Mouse (Mus musculus) neural tube, embryonic 14.5 days (tissue): ENCODE results near the gene Irf8. TPM values are rescaled to one million over a fixed set of nuclear protein-coding genes. Genes with fewer than 3 reads are reported as not detected.

Experiments
- ATAC-seq: fragments of 200-750 bp; cut with Nextera tagmentation; 2 replicates; pipeline ENCODE4 v1.8.0; 2017; ENCODE audit warnings: low read depth, mild to moderate bottlenecking, moderate TSS enrichment, moderate library complexity
- H3K27ac ChIP-seq: fragments of 300-500 bp; sonication (generic); 2 replicates; pipeline ENCODE4 v1.5.1; 2014; ENCODE audit warnings: low read depth, mild to moderate bottlenecking, control low read depth, low read length, moderate library complexity, mixed read lengths
- H3K27me3 ChIP-seq: fragments of 300-500 bp; sonication (generic); 2 replicates; pipeline ENCODE4 v1.6.1; 2014; ENCODE audit warnings: low read length; ENCODE audit not compliant: control insufficient read depth, insufficient read depth
- H3K36me3 ChIP-seq: fragments of 300-500 bp; sonication (generic); 2 replicates; pipeline ENCODE4 v1.6.1; 2014; ENCODE audit warnings: low read length, mixed read lengths; ENCODE audit not compliant: control insufficient read depth, insufficient read depth
- H3K4me1 ChIP-seq: fragments of 300-500 bp; sonication (generic); 2 replicates; pipeline ENCODE4 v1.6.1; 2014; ENCODE audit warnings: low read length; ENCODE audit not compliant: control insufficient read depth, insufficient read depth
- H3K4me2 ChIP-seq: fragments of 300-500 bp; sonication (generic); 2 replicates; pipeline ENCODE4 v1.6.1; 2014; ENCODE audit warnings: mild to moderate bottlenecking, low read depth, low read length, control low read depth
- H3K4me3 ChIP-seq: fragments of 300-500 bp; sonication (generic); 2 replicates; pipeline ENCODE4 v1.5.1; 2014; ENCODE audit warnings: low read depth, low read length, control low read depth, mixed read lengths
- H3K9ac ChIP-seq: fragments of 300-500 bp; sonication (generic); replicated peaks from 2 replicates; pipeline ENCODE4 v1.6.1; 2014; ENCODE audit warnings: low read depth, mild to moderate bottlenecking, control low read depth, low read length, mixed read lengths
- H3K9me3 ChIP-seq: fragments of 300-500 bp; sonication (generic); 2 replicates; pipeline ENCODE4 v1.6.1; 2016; ENCODE audit warnings: low read length; ENCODE audit not compliant: control insufficient read depth
- WGBS: fragments of 180-500 bp; shearing (Covaris S2); extraction: QIAGEN DNeasy Blood & Tissue Kit; methylation state at CpG from one replicate; pipeline ENCODE4 v1.1.7; 2014; 5-methylcytosine and 5-hydroxymethylcytosine counted together
- polyA plus RNA-seq: library from polyadenylated mRNA; unstranded; fragments of >200 nt; fragmentation: Nextera tagmentation; extraction: Ambion mirVana; gene quantifications from 2 replicates; pipeline ENCODE4 v1.2.1, GENCODE M21; 2014

Irf8 gene
- polyA plus RNA-seq, 1 experiment from 2014 or later: 1.5 TPM

GRCm38 (mm10) chr8:120751226-120752081 is 15.3 kb downstream of the Irf8 start:
- Histone ChIP-seq H3K27ac (no peak overlapping the region), H3K4me3 (no peak overlapping the region), H3K9me3 (no peaks in the 10 kb centered on the region), H3K36me3 (no peaks in the 10 kb centered on the region), H3K4me1 (peaks cover 4% of the 10 kb centered on the region; the same call in 1 of the 2 replicates), H3K27me3 (no peaks in the 10 kb centered on the region; the same call in 1 of the 2 replicates), H3K9ac (no peak overlapping the region), H3K4me2 (no peak overlapping the region)
- WGBS: 71% methylated on average over 21 of the region's 21 CpGs
- no peak for ATAC-seq

DNA sequence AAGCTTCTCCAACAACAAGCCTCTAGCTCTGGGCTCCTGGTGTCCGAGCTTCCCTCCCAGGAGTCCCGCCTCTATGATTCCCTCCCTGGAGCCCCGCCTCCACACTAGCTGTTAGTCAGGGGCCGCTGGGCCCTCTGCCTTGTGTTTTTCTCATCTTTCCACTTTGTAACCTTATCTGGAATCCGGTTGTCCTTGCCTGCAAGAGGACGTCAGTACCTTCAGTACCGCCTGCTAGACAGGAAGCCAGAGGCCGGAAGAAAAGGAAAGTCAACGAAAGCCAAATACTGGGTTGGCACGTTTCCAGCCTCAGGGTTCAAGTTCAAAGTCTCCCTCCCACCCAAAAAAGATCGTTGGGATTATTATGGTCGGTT is 15.9 kb downstream of the Irf8 start:
- Histone ChIP-seq H3K27me3 (no peaks in the 10 kb centered on the region; the same call in 1 of the 2 replicates), H3K4me3 (no peak overlapping the region), H3K27ac (no peak overlapping the region), H3K9ac (no peak overlapping the region), H3K9me3 (no peaks in the 10 kb centered on the region), H3K4me2 (no peak overlapping the region), H3K36me3 (no peaks in the 10 kb centered on the region), H3K4me1 (peaks cover 4% of the 10 kb centered on the region; the same call in 1 of the 2 replicates)
- no peak for ATAC-seq
- WGBS: 21% methylated on average over 12 of the region's 12 CpGs

DNA sequence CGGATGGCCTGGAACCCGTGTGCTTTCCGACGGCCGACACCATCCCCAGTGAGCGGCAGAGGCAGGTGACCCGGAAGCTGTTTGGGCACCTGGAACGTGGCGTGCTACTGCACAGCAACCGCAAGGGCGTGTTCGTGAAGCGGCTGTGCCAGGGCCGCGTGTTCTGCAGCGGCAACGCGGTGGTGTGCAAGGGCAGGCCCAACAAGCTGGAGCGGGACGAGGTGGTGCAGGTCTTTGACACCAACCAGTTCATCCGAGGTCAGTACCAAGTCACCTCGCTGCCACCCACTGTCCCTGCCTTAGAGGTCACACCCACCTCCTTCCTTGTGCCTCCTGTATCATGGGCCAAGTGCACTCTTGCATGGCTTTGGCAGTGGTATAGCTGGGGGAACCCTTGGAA is 17.3 kb downstream of the Irf8 start:
- Histone ChIP-seq H3K4me1 (peaks cover 4% of the 10 kb centered on the region; the same call in 1 of the 2 replicates), H3K4me2 (no peak overlapping the region), H3K9me3 (no peaks in the 10 kb centered on the region), H3K9ac (no peak overlapping the region), H3K27ac (no peak overlapping the region), H3K36me3 (no peaks in the 10 kb centered on the region), H3K4me3 (no peak overlapping the region), H3K27me3 (no peaks in the 10 kb centered on the region; the same call in 1 of the 2 replicates)
- no peak for ATAC-seq
- 91% methylated on average over 22 of the region's 22 CpGs for WGBS

DNA sequence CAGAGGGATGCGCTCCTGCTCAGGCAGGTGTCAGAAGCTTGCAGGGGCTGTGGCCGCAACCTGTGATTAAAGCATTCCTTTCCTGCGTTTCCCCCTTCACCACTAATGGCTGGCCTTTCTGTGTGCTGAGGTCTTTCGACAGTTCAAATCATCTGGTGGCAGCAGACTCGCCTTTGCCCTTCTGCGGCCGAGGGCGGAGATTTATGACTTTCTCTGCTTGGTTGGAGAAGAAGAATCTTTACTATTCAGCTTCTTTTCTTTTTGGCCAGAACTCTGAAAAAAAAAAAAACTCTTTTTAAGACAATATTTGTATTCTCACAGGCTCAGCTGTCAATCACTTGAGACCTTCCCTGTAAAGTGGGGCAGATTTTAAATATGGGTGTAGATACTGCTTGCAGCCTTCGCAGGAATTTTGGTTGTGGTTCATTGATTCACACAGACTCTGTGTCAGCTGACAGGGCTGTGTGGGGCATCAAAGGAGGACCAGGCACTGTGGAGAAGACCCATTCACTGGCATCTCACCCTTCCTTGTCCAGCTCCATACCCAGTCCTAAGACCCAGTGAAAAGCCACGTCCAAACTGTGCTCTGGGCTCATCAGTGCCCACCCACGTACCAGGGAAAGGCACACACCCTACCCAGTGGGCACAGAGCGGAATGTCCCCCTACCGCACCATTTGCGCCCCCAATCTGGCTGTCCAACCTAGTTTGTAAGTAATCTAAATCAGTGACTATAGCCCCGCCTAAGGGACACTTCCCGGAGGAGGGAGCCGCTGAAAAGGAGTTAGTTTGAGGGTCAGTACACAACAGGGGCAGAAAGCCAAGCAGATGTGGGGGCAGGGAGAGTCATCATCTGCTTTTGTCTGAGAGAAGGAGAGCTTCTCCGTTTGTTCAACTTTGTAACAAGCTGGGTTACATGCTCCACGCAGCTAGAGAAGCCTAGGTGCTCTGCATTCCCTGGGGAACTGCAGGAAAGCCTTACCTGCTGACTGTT is 19.4 kb downstream of the Irf8 start:
- WGBS: 14% methylated on average over 19 of the region's 19 CpGs
- Histone ChIP-seq H3K9me3 (no peaks in the 10 kb centered on the region), H3K4me1 (peaks cover 4% of the 10 kb centered on the region; the same call in 1 of the 2 replicates), H3K9ac (no peak overlapping the region), H3K4me2 (no peak overlapping the region), H3K36me3 (no peaks in the 10 kb centered on the region), H3K27ac (no peak overlapping the region), H3K4me3 (no peak overlapping the region), H3K27me3 (no peaks in the 10 kb centered on the region; the same call in 1 of the 2 replicates)
- ATAC-seq: no peak

GRCm38 (mm10) chr8:120758005-120758404 is 21.8 kb downstream of the Irf8 start:
- H3K36me3 ChIP-seq: no peaks in the 10 kb centered on the region
- 59% methylated on average over 4 of the region's 4 CpGs for WGBS
- H3K4me2 ChIP-seq: no peak overlapping the region
- no peaks in the 10 kb centered on the region; the same call in 1 of the 2 replicates for H3K27me3 ChIP-seq
- no peaks in the 10 kb centered on the region for H3K9me3 ChIP-seq
- no peak overlapping the region for H3K27ac ChIP-seq
- peaks cover 4% of the 10 kb centered on the region; the same call in 1 of the 2 replicates for H3K4me1 ChIP-seq
- H3K9ac ChIP-seq: no peak overlapping the region
- no peak for ATAC-seq
- H3K4me3 ChIP-seq: no peak overlapping the region

GRCm38 (mm10) chr8:120759847-120760246 is 23.7 kb downstream of the Irf8 start:
- Histone ChIP-seq H3K9me3 (no peaks in the 10 kb centered on the region), H3K4me2 (no peak overlapping the region), H3K4me1 (peaks cover 4% of the 10 kb centered on the region; the same call in 1 of the 2 replicates), H3K27ac (no peak overlapping the region), H3K9ac (no peak overlapping the region), H3K27me3 (no peaks in the 10 kb centered on the region), H3K36me3 (no peaks in the 10 kb centered on the region), H3K4me3 (no peak overlapping the region)
- 88% methylated on average over 6 of the region's 6 CpGs for WGBS
- no peak for ATAC-seq

DNA sequence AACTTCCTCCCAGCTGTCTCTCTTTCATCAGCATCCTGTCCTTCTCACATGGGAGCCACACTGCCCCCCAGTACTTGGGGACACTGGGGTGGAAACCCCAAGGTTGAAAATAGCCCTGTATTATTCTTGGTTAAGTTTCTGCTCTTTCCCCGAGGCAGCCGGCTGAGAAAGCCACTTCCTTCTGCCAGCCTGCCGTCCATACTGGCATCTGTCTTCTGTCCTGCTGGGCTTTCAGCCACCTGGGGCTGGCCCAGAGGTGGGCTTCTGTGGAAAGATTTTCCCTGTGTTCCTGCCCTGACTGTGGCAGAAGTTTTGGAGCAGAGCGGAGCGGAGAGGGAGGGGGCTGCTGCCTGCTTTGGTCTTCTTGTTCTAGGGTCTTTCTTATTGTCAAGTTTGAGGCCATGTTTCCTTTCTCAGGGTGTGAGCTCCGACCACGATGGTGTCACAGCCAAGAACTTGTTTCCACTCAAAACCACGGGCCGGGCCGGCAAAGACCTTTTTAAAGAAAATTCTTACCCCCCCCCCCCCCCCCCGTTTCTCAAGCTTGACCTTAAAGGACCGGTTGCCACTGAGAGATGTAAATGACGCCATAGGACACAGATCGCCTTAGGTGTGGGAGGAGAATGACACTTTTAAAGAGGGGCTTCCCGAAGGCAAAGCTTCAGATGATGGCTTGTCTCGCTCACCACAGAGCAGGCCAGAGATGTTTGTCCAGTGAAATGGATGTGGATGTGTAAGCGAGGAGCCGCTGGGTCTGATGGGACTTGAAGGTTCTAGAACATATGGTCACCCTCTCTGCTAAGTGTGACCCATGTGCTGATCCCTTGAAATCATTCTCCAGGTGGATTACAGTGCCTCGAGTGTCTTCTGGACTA is 24.4 kb downstream of the Irf8 start:
- no peak for ATAC-seq
- Histone ChIP-seq H3K4me3 (no peak overlapping the region), H3K27me3 (no peaks in the 10 kb centered on the region), H3K4me2 (no peak overlapping the region), H3K27ac (no peak overlapping the region), H3K9ac (no peak overlapping the region), H3K4me1 (peaks cover 4% of the 10 kb centered on the region; the same call in 1 of the 2 replicates), H3K36me3 (no peaks in the 10 kb centered on the region), H3K9me3 (no peaks in the 10 kb centered on the region)
- WGBS: 85% methylated on average over 19 of the region's 19 CpGs

- Histone ChIP-seq H3K9me3 (no peaks in the 10 kb centered on the region), H3K27ac (no peak overlapping the region), H3K4me1 (no peaks in the 10 kb centered on the region), H3K4me2 (no peak overlapping the region), H3K9ac (no peak overlapping the region), H3K27me3 (no peaks in the 10 kb centered on the region), H3K36me3 (no peaks in the 10 kb centered on the region), H3K4me3 (no peak overlapping the region)
- no peak for ATAC-seq
- 82% methylated on average over 5 of the region's 5 CpGs for WGBS
These were observed 27.1 kb downstream of the Irf8 start for GRCm38 (mm10) chr8:120763267-120763666.
